Mouse (Mus musculus) kidney, postnatal 10 days (tissue): ENCODE data around the gene Tigd4.

Experiments
- DNase-seq: peaks from one replicate; pipeline ENCODE4 v3.0.0; 2021; ENCODE audit warnings: mixed read lengths

Gene Tigd4

GRCm38 (mm10) chr3:84615050-84615855 is 21.9 kb downstream of the Tigd4 start:
- DNase-seq: peak; percentile 16

DNA sequence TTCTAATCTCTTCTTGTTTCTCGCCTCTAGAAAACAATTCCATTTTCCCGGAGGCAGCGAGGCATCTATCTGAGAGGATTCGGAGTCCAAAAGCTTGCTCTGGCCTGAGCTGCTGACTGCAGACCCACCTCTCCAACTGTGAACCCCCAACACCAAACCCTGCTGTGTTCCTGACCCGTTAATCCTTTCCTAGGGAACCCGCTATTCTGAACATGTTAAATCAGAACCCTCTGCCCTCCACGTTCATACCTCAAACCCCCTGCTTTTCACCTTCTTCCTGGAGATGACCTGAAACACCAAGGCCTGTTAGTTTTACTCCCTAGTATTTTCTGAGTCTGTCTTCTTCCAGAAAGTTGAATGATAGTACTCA is 22.5 kb downstream of the Tigd4 start:
- no peak for DNase-seq

DNA sequence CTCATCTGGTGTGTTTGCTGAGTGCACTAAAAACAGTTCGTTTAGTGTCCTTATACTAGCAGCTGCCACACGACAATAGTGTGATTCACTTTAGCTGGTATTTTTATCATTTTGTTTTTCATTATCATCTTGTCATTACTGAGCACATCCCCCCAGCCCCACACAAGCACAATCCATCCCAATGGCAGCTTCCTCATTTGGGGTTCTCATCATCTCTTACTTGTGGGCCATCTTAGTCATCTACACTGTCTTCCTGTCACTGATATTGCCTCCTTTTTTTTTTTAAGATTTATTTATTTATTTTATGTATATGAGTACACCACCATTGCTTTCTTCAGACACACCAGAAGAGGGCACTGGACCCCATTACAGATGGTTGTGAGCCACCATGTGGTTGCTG is 25.3 kb downstream of the Tigd4 start:
- no peak for DNase-seq

- no peak for DNase-seq
Observed at GRCm38 (mm10) chr3:84619056-84619455, 25.7 kb downstream of the Tigd4 start.

DNA sequence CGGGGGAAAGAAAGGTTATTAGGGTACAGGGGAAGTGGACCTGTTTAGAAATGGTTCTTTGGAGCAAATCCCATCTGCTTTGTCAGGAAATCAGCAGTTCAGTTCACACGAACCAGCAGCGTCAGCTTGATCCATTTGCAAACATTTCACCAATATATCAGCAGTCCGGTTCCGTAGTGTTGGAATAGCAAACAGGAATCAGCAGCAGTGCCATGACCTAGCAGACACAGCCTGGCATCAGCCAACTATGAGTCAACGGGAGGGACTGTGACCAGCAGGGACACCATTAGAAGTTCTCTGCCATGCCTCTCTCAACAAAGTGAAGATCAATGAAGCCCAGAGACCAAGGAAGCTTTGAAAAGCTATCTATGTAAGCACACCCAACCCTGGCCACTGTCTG is 26.4 kb downstream of the Tigd4 start:
- no peak for DNase-seq

- DNase-seq: no peak
Observed at GRCm38 (mm10) chr3:84622026-84622425, 28.7 kb downstream of the Tigd4 start.

DNA sequence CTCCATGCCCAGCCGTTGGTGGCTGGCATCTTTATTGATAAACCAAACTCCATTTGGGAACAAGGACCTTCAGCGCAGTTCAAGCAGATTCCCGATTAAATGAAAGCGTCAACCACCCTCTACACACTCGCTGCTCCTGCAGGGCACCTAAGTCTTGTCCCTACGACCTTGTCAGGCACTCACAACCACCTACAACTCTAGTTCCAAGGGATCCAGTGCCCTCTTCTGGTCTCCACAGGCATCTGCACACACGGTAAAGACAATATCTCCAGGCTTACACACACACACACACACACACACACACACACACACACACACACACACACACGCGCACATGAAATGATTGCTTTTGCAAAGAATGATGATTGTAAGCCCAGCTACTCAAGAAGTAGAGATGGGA is 38.2 kb downstream of the Tigd4 start:
- DNase-seq: no peak

- DNase-seq: no peak
Observed at GRCm38 (mm10) chr3:84637095-84637494, 43.7 kb downstream of the Tigd4 start.

DNA sequence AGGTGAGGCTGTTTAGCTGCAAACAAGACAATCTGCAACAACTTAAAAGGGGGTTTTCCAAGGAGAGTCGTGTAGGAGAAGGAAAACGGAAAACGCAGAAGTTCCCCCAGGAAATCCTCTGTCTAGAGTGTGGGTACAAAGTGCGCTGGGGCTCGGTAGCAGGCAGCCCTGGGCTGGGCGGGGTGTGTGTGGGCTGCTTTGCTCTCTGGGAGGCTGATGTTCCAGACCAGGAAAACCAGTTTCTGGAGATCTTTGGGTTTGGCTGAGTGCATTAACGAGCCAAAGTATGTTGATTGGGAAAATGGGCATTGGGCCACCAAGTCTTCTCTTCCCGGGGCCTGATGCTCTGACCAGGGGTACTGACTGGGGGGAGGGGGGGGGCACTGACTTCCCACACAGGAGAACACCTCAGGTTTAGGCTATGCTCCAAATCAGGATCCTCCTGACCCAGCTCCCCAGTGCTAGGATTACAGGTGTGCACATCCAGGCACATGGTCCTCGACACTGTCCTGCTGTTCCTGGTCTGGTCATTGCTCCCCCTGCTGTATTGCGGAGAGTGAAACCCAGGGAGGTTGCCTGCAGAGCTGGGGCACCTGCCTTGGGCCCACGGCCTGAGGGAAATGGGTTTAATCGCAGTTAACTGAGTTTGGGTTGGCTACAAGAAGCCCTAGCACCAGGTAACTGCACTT is 44.7 kb downstream of the Tigd4 start:
- peak; percentile 42 for DNase-seq

DNA sequence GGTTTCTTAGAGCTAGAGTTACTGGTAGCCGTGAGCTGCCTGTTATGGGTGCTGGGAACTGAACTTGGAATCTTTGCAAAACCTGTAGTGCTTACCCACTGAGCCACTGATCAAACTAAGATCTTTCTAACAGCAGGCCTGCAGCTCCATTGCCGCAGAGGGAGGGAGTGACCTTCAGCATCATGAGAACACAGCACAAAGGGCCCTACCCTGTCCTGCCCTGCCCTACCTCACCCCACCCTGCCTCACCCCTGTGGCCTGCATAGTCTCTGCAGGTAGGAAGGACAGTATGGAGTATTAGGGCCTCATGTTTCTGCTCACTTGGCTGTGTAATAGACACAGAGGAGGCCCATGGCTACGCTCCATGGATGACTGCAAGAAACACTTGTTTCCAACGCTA is 45.5 kb downstream of the Tigd4 start:
- no peak for DNase-seq

DNA sequence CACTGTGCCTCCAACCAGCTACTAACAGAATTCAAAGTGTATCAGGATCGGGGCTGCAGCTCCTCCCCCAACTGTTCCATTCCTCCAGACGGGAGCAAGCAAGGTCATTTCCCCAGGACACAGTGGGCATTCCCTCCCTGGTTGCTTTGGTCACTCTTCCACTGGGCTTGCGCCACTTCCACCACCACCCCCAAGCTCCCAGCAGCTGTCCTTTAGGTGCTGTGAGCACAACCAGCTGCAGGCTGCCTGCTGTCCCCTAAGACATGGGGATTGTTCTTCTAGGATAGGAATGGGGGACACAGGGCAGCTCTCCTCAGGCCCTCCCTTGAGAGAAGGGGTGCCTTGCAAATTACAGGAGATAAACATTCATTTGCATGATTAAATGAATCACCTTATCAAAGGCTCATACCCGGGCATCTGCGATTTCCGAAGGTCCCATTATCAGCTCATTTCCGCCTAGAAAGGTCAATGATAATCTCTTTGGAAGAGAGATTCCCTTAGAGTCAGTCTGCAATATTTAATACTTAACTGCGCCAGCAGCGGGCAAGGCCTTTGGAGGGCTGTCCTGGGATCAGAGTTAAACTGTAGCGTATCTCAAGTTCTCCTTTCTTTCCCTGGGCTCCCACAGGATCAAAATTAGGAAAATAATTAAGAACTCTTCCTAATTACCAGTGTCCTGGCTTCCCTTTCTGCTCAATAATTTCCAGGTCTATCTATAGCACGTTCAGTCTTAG is 46.6 kb downstream of the Tigd4 start:
- no peak for DNase-seq

- DNase-seq: no peak
Observed at GRCm38 (mm10) chr3:84640536-84640935, 47.2 kb downstream of the Tigd4 start.

DNA sequence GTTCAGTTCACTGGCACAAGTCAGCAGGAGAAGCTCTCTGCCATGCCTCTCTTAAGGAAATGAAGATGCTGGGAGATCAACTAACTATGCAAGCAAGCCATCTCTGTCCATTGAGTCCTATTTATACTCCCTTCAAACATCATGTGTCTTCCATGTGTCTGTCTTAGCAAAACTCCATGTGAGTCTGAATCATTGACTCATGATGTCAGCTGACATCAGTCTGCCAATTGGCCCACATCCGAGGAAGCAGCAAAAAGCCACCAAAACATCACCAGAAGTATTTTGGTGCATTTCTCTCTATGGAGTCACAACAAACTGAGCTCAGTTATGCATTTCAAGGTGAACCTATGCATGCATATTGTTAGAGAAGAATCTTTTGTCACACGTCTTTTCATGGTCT is 48.0 kb downstream of the Tigd4 start:
- no peak for DNase-seq

DNA sequence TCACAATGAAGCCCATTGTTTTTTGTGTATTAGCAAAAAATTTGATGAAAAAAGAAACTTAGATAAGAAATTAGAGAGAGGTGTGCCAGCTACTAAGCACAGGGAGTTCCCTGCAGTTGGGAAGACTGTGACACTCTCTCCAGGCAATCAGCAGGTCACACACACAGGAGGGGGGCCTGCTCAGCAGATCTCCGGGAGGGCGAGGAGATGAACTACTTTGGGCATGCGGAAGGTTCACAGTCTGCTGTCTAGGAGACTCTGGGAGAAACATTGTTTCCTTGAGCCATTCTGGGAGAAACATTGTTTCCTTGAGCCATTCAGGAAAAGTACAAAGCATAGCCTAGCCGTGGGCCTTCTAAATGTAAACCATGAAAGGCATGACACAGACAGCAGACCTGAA is 49.6 kb downstream of the Tigd4 start:
- no peak for DNase-seq

GRCm38 (mm10) chr3:84645156-84646006 is 52.0 kb downstream of the Tigd4 start:
- no peak for DNase-seq

- no peak for DNase-seq
Observed at GRCm38 (mm10) chr3:84646007-84646290, 52.6 kb downstream of the Tigd4 start.

- no peak for DNase-seq
Observed at GRCm38 (mm10) chr3:84646331-84646845, 53.0 kb downstream of the Tigd4 start.
